Mouse (Mus musculus) olfactory bulb, adult 2 months (tissue): ENCODE data around the gene Ddx55.
A peak's percentile ranks its signal among the peaks of the same experiment; 100 is the strongest.

Experiments used
- CTCF ChIP-seq: fragments of 200-500 bp; IDR thresholded peaks from 2 replicates; pipeline ENCODE4 v1.5.1; 2012; ENCODE audit warnings: low read depth, mild to moderate bottlenecking, low read length, moderate library complexity; ENCODE audit not compliant: insufficient read depth
- POLR2A ChIP-seq: fragments of 200-500 bp; IDR thresholded peaks from 2 replicates; pipeline ENCODE4 v1.6.1; 2012; ENCODE audit warnings: mild to moderate bottlenecking, low read depth, low read length, moderate library complexity; ENCODE audit not compliant: insufficient read depth

GRCm38 (mm10) chr5:124530655-124531582 is 21.7 kb upstream of the Ddx55 start, which contains the start of gene Rilpl1:
- no peak for TF ChIP-seq CTCF
- peak; percentile 28; the same call in 1 of the 2 replicates for TF ChIP-seq POLR2A
